Mouse (Mus musculus): ENCODE data around the gene Olfr1392. TPM values are rescaled to one million over a fixed set of nuclear protein-coding genes. Genes with fewer than 3 reads are reported as not detected.

The Olfr1392 gene
- total and polyA plus RNA-seq, 3 experiments: not detected

- in situ Hi-C loops (cut with MboI; ENCODE audit: low pct_ligation_motif_present, low pct_unique_long_range_greater_than_20kb, low sequenced_read_pairs) (no loop called here), dilution Hi-C loops (cut with MboI; ENCODE audit: extremely low pct_ligation_motif_present, extremely low pct_unique_long_range_greater_than_20kb, low sequenced_read_pairs) (no loop called here)
- H3K4me3 ChIP-seq (replicated peaks in 1 of 3; ENCODE audit: low read depth in 2 of 3, low read length in 2 of 3, poor library complexity in 1 of 3): peak overlapping the region; percentile 56 to 72 (median 69)
- H3K9ac ChIP-seq (ENCODE audit: insufficient read depth, low read depth): peak overlapping the region; percentile 41
- DNase-seq (ENCODE audit: extremely low read depth): peak; percentile 80
- H3K36me3 ChIP-seq (replicated peaks in 1 of 2; ENCODE audit: control insufficient read depth in 1 of 2, insufficient read depth in 1 of 2, low read length in 1 of 2): no peaks in the 10 kb centered on the region
- peak overlapping the region; percentile 55 for H3K4me2 ChIP-seq (ENCODE audit: insufficient read depth, low read depth, poor library complexity, severe bottlenecking)
- peak overlapping the region; percentile 67 for H3K27ac ChIP-seq (ENCODE audit: insufficient read depth, low read depth)
- H3K9me3 ChIP-seq (replicated peaks; ENCODE audit: low read length): no peaks in the 10 kb centered on the region
- TF ChIP-seq ETS1 (conservative IDR thresholded peaks at IDR 0.05; ENCODE audit: low read depth, low read length) (peak; percentile 62), RCOR1 (conservative IDR thresholded peaks at IDR 0.05; ENCODE audit: low read depth, low read length) (no peak), ZKSCAN1 (IDR thresholded peaks at IDR 0.05; ENCODE audit: borderline replicate concordance, low read depth, low read length) (no peak), ZMIZ1 (IDR thresholded peaks at IDR 0.05; ENCODE audit: low read depth, low read length) (no peak; the same call in 1 of the 2 replicates), RAD21 (IDR thresholded peaks at IDR 0.05; ENCODE audit: low read depth, low read length) (no peak), ZC3H11A (IDR thresholded peaks at IDR 0.05; ENCODE audit: low read depth, low read length) (no peak), TCF12 (IDR thresholded peaks at IDR 0.05; ENCODE audit: low read depth, low read length) (peak; percentile 39; the same call in 1 of the 2 replicates), MAX (IDR thresholded peaks at IDR 0.05; ENCODE audit: low read length) (peak; percentile 95), ELF1 (IDR thresholded peaks at IDR 0.05; ENCODE audit: low read depth, low read length) (peak; percentile 55), MXI1 (IDR thresholded peaks at IDR 0.05; ENCODE audit: low read depth, low read length) (peak; percentile 100), CHD1 (IDR thresholded peaks at IDR 0.05; ENCODE audit: low read depth, low read length) (no peak), IRF4 (IDR thresholded peaks at IDR 0.05; ENCODE audit: low read depth, low read length) (peak; percentile 58; the same call in 1 of the 2 replicates), CHD2 (IDR thresholded peaks at IDR 0.05; ENCODE audit: low read length) (peak; percentile 94), POLR2A (IDR thresholded peaks at IDR 0.05; ENCODE audit: low read depth, low read length) (no peak; the same call in none of the 2 replicates), NELFE (IDR thresholded peaks at IDR 0.05; ENCODE audit: low read depth, low read length) (peak; percentile 58), JUND (conservative IDR thresholded peaks at IDR 0.05; ENCODE audit: low read depth, low read length) (no peak), USF2 (conservative IDR thresholded peaks at IDR 0.05; ENCODE audit: low read depth, low read length) (peak; percentile 46; the same call in 1 of the 2 replicates), KAT2A (IDR thresholded peaks at IDR 0.05; ENCODE audit: insufficient replicate concordance, low read length) (0 out of 2 replicates have a peak, but pooled peaks have one; percentile 39), JUN (IDR thresholded peaks at IDR 0.05; ENCODE audit: insufficient read depth, low read depth, low read length) (no peak), CTCF (conservative IDR thresholded peaks at IDR 0.05 in 1 of 2, IDR thresholded peaks at IDR 0.05 in 1 of 2; ENCODE audit: low read depth in 2 of 2, low read length in 2 of 2) (no peak), EP300 (IDR thresholded peaks at IDR 0.05; ENCODE audit: low read length) (no peak), SIN3A (IDR thresholded peaks at IDR 0.05; ENCODE audit: low read length) (peak; percentile 97), E2F4 (IDR thresholded peaks at IDR 0.05; ENCODE audit: insufficient replicate concordance, low read depth, low read length) (no peak), POLR2AphosphoS2 (IDR thresholded peaks at IDR 0.05; ENCODE audit: low read depth, low read length) (no peak), BHLHE40 (IDR thresholded peaks at IDR 0.05; ENCODE audit: low read depth, low read length) (peak; percentile 85), MAFK (IDR thresholded peaks at IDR 0.05; ENCODE audit: insufficient replicate concordance, low read length) (0 out of 2 replicates have a peak, but pooled peaks have one; percentile 40), GABPA (IDR thresholded peaks at IDR 0.05; ENCODE audit: insufficient replicate concordance, low read depth, low read length) (no peak), SMC3 (IDR thresholded peaks at IDR 0.05; ENCODE audit: low read depth, low read length) (no peak), NRF1 (IDR thresholded peaks at IDR 0.05; ENCODE audit: low read depth, low read length) (no peak), MAZ (IDR thresholded peaks at IDR 0.05; ENCODE audit: low read depth, low read length) (peak; percentile 90), UBTF (IDR thresholded peaks at IDR 0.05; ENCODE audit: low read depth, low read length) (0 out of 2 replicates have a peak, but pooled peaks have one; percentile 37), PAX5 (IDR thresholded peaks at IDR 0.05; ENCODE audit: low read length) (no peak), ZNF384 (IDR thresholded peaks at IDR 0.05; ENCODE audit: low read depth, low read length) (no peak), HCFC1 (IDR thresholded peaks at IDR 0.05; ENCODE audit: low read depth, low read length) (peak; percentile 56; the same call in 1 of the 2 replicates), MEF2A (IDR thresholded peaks at IDR 0.05; ENCODE audit: borderline replicate concordance, low read depth, low read length) (0 out of 2 replicates have a peak, but pooled peaks have one; percentile 43), USF1 (IDR thresholded peaks at IDR 0.05; ENCODE audit: low read depth, low read length) (peak; percentile 72), TBP (conservative IDR thresholded peaks at IDR 0.05; ENCODE audit: low read depth, low read length) (0 out of 2 replicates have a peak, but pooled peaks have one; percentile 36), MYC (IDR thresholded peaks at IDR 0.05; ENCODE audit: low read depth, low read length) (peak; percentile 95)
- H3K27me3 ChIP-seq (replicated peaks): no peaks in the 10 kb centered on the region
- peaks cover 10 to 65% of the 10 kb centered on the region in 2 experiments for H3K4me1 ChIP-seq (ENCODE audit: control insufficient read depth in 1 of 2, insufficient read depth in 2 of 2)
- peaks cover 37% of the 10 kb centered on the region for H3K79me2 ChIP-seq (replicated peaks; ENCODE audit: control insufficient read depth, extremely low read depth, insufficient read depth, poor library complexity, severe bottlenecking)
Measured at GRCm38 (mm10) chr11:49245176-49245575, 39.9 kb upstream of the Olfr1392 start.
